Mouse (Mus musculus) liver, postnatal 0 days (tissue): Measurements from ENCODE around the gene Smpd4.

Source experiments
- CTCF ChIP-seq: sonication (generic); IDR thresholded peaks from 2 replicates; pipeline ENCODE4 v1.5.1; 2016; ENCODE audit warnings: antibody characterized with exemption, low read depth
- EP300 ChIP-seq: IDR thresholded peaks from 2 replicates; pipeline ENCODE4 v1.6.1; 2016; ENCODE audit warnings: antibody characterized with exemption, low read depth, mild to moderate bottlenecking

- TF ChIP-seq EP300: no peak
- TF ChIP-seq CTCF: no peak
Measured at GRCm38 (mm10) chr16:17640706-17641105, 21.6 kb downstream of the Smpd4 start.
